Comparison of ENCODE assay signal across 26 mouse cellular contexts in genomic region chr17:42905919-42906318, GRCm38 (mm10).
"Had no signal": no experiment of that assay in that cellular context is flagged by ENCODE, and none has a peak within 500 bp of the region (broad histone marks: within the 10 kb centered on the region; RNA-seq: fewer than 3 reads in every experiment).

No protein-coding gene starts in this region.

- H3K4me1 ChIP-seq: heart, embryonic 10.5 days; heart, embryonic 12.5 days; hindbrain, embryonic 10.5 days; hindbrain, embryonic 12.5 days; intestine, embryonic 15.5 days; limb, embryonic 13.5 days; limb, embryonic 15.5 days had no signal

- H3K4me3 ChIP-seq: gastrocnemius, adult 2 months; heart, embryonic 10.5 days; heart, embryonic 12.5 days; hindbrain, embryonic 10.5 days; hindbrain, embryonic 12.5 days; intestine, embryonic 15.5 days; limb, embryonic 13.5 days; limb, embryonic 15.5 days; liver, embryonic 12.5 days had no signal

- H3K9ac ChIP-seq: heart, embryonic 12.5 days; hindbrain, embryonic 12.5 days; hindbrain, embryonic 14.5 days; intestine, embryonic 15.5 days; limb, embryonic 13.5 days; limb, embryonic 15.5 days; liver, embryonic 12.5 days; liver, embryonic 14.5 days had no signal

- ATAC-seq: hindbrain, embryonic 16.5 days; inflammation-experienced regulatory T-cells, adult 6 months; intestine, embryonic 15.5 days; intestine, postnatal 0 days; liver, embryonic 12.5 days had no signal

- H3K27ac ChIP-seq: gastrocnemius, adult 2 months; heart, embryonic 10.5 days; hindbrain, embryonic 10.5 days; hindbrain, embryonic 12.5 days; hindbrain, embryonic 14.5 days; intestine, embryonic 15.5 days; limb, embryonic 13.5 days; limb, embryonic 15.5 days; liver, embryonic 12.5 days; liver, embryonic 14.5 days had no signal

- H3K36me3 ChIP-seq: heart, embryonic 10.5 days; heart, embryonic 12.5 days; hindbrain, embryonic 10.5 days; hindbrain, embryonic 12.5 days; intestine, embryonic 15.5 days; limb, embryonic 13.5 days; limb, embryonic 15.5 days; liver, embryonic 12.5 days had no signal

- H3K9me3 ChIP-seq: heart, embryonic 10.5 days; heart, embryonic 12.5 days; hindbrain, embryonic 10.5 days; intestine, embryonic 15.5 days; limb, embryonic 13.5 days; limb, embryonic 15.5 days; liver, embryonic 12.5 days had no signal

- H3K27me3 ChIP-seq: heart, embryonic 12.5 days; hindbrain, embryonic 12.5 days; intestine, embryonic 15.5 days; limb, embryonic 13.5 days; limb, embryonic 15.5 days; liver, embryonic 12.5 days had no signal

- H3K4me2 ChIP-seq: heart, embryonic 12.5 days; hindbrain, embryonic 12.5 days; hindbrain, embryonic 14.5 days; intestine, embryonic 15.5 days; limb, embryonic 13.5 days; limb, embryonic 15.5 days; liver, embryonic 12.5 days had no signal

- DNase-seq: gastrocnemius, adult 2 months; gastrocnemius, postnatal 10 days; gastrocnemius, postnatal 25 days; heart, adult 18-20 months; heart, postnatal 10 days; heart, postnatal 4 days; kidney, adult 18-20 months; kidney, adult 8-10 months; kidney, postnatal 14 days; kidney, postnatal 36 days; layer of hippocampus, adult 9-11 months; layer of hippocampus, postnatal 36 days; left cerebral cortex, postnatal 4 days had no signal
